Mouse (Mus musculus): ENCODE measurements around the gene Sirt2. TPM values are rescaled to one million over a fixed set of nuclear protein-coding genes. Genes with fewer than 3 reads are reported as not detected.

Gene Sirt2
- polyA plus RNA-seq, 1 experiment, result 96.2 TPM

- H3K4me1 ChIP-seq (ENCODE audit: control insufficient read depth, insufficient read depth, insufficient read length, low read length), result peaks cover 18% of the 10 kb centered on the region
- H3K27ac ChIP-seq (replicated peaks; ENCODE audit: low read depth, low read length), result no peak overlapping the region
- H3K4me3 ChIP-seq (ENCODE audit: insufficient read depth, low read depth, low read length), result no peak overlapping the region
These were observed 33.5 kb downstream of the Sirt2 start for GRCm38 (mm10) chr7:28799994-28800393.

GRCm38 (mm10) chr7:28801451-28801850 is 34.9 kb downstream of the Sirt2 start:
- peaks cover 16% of the 10 kb centered on the region for H3K4me1 ChIP-seq (ENCODE audit: control insufficient read depth, insufficient read depth, insufficient read length, low read length)
- no peak overlapping the region for H3K4me3 ChIP-seq (ENCODE audit: insufficient read depth, low read depth, low read length)
- H3K27ac ChIP-seq (replicated peaks; ENCODE audit: low read depth, low read length), result peak overlapping the region; percentile 98

GRCm38 (mm10) chr7:28801901-28802670 is 35.6 kb downstream of the Sirt2 start:
- H3K27ac ChIP-seq (replicated peaks; ENCODE audit: low read depth, low read length), result peak overlapping the region; percentile 98
- H3K4me3 ChIP-seq (ENCODE audit: insufficient read depth, low read depth, low read length), result peak overlapping the region; percentile 13; the same call in 1 of the 2 replicates
- H3K4me1 ChIP-seq (ENCODE audit: control insufficient read depth, insufficient read depth, insufficient read length, low read length), result peaks cover 15% of the 10 kb centered on the region

GRCm38 (mm10) chr7:28802846-28803588 is 36.5 kb downstream of the Sirt2 start:
- peaks cover 15% of the 10 kb centered on the region for H3K4me1 ChIP-seq (ENCODE audit: control insufficient read depth, insufficient read depth, insufficient read length, low read length)
- peak overlapping the region; percentile 98 for H3K27ac ChIP-seq (replicated peaks; ENCODE audit: low read depth, low read length)
- H3K4me3 ChIP-seq (ENCODE audit: insufficient read depth, low read depth, low read length), result no peak overlapping the region

GRCm38 (mm10) chr7:28803756-28804155 is 37.2 kb downstream of the Sirt2 start:
- Histone ChIP-seq H3K4me1 (ENCODE audit: control insufficient read depth, insufficient read depth, insufficient read length, low read length) (peaks cover 18% of the 10 kb centered on the region), H3K27ac (replicated peaks; ENCODE audit: low read depth, low read length) (peak overlapping the region; percentile 93), H3K4me3 (ENCODE audit: insufficient read depth, low read depth, low read length) (no peak overlapping the region)

- Histone ChIP-seq H3K4me3 (ENCODE audit: insufficient read depth, low read depth, low read length) (no peak overlapping the region), H3K4me1 (ENCODE audit: control insufficient read depth, insufficient read depth, insufficient read length, low read length) (peaks cover 11% of the 10 kb centered on the region), H3K27ac (replicated peaks; ENCODE audit: low read depth, low read length) (0 out of 2 replicates have a peak overlapping the region, but pooled peaks have one; percentile 14)
These were observed 40.3 kb downstream of the Sirt2 start for GRCm38 (mm10) chr7:28806869-28807268.

GRCm38 (mm10) chr7:28807641-28808220 is 41.2 kb downstream of the Sirt2 start:
- H3K4me1 ChIP-seq (ENCODE audit: control insufficient read depth, insufficient read depth, insufficient read length, low read length), result peaks cover 17% of the 10 kb centered on the region
- peak overlapping the region; percentile 99 for H3K27ac ChIP-seq (replicated peaks; ENCODE audit: low read depth, low read length)
- H3K4me3 ChIP-seq (ENCODE audit: insufficient read depth, low read depth, low read length), result peak overlapping the region; percentile 69

- H3K4me1 ChIP-seq (ENCODE audit: control insufficient read depth, insufficient read depth, insufficient read length, low read length), result peaks cover 16% of the 10 kb centered on the region
- peak within 1 kb of the TSS; percentile 71 for H3K4me3 ChIP-seq (ENCODE audit: insufficient read depth, low read depth, low read length)
- peak within 1 kb of the TSS; percentile 99 for H3K27ac ChIP-seq (replicated peaks; ENCODE audit: low read depth, low read length)
These were observed 41.8 kb downstream of the Sirt2 start, which contains the start of gene Hnrnpl for GRCm38 (mm10) chr7:28808221-28808941. Hnrnpl (plus strand) TSS chr7:28808541.

GRCm38 (mm10) chr7:28808957-28809393 is 42.4 kb downstream of the Sirt2 start:
- H3K4me1 ChIP-seq (ENCODE audit: control insufficient read depth, insufficient read depth, insufficient read length, low read length), result peaks cover 18% of the 10 kb centered on the region
- H3K27ac ChIP-seq (replicated peaks; ENCODE audit: low read depth, low read length), result peak overlapping the region; percentile 97
- peak overlapping the region; percentile 71 for H3K4me3 ChIP-seq (ENCODE audit: insufficient read depth, low read depth, low read length)

GRCm38 (mm10) chr7:28809401-28810089 is 43.0 kb downstream of the Sirt2 start:
- peak overlapping the region; percentile 71 for H3K4me3 ChIP-seq (ENCODE audit: insufficient read depth, low read depth, low read length)
- H3K4me1 ChIP-seq (ENCODE audit: control insufficient read depth, insufficient read depth, insufficient read length, low read length), result peaks cover 18% of the 10 kb centered on the region
- peak overlapping the region; percentile 97 for H3K27ac ChIP-seq (replicated peaks; ENCODE audit: low read depth, low read length)

- Histone ChIP-seq H3K4me1 (ENCODE audit: control insufficient read depth, insufficient read depth, insufficient read length, low read length) (peaks cover 20% of the 10 kb centered on the region), H3K4me3 (ENCODE audit: insufficient read depth, low read depth, low read length) (peak overlapping the region; percentile 75), H3K27ac (replicated peaks; ENCODE audit: low read depth, low read length) (peak overlapping the region; percentile 97)
These were observed 43.9 kb downstream of the Sirt2 start for GRCm38 (mm10) chr7:28810107-28811066.

- H3K4me3 ChIP-seq (ENCODE audit: insufficient read depth, low read depth, low read length), result peak overlapping the region; percentile 75
- H3K27ac ChIP-seq (replicated peaks; ENCODE audit: low read depth, low read length), result peak overlapping the region; percentile 92
- peaks cover 22% of the 10 kb centered on the region for H3K4me1 ChIP-seq (ENCODE audit: control insufficient read depth, insufficient read depth, insufficient read length, low read length)
These were observed 44.7 kb downstream of the Sirt2 start for GRCm38 (mm10) chr7:28811228-28811627.

GRCm38 (mm10) chr7:28811640-28812275 is 45.2 kb downstream of the Sirt2 start:
- Histone ChIP-seq H3K4me1 (ENCODE audit: control insufficient read depth, insufficient read depth, insufficient read length, low read length) (peaks cover 22% of the 10 kb centered on the region), H3K4me3 (ENCODE audit: insufficient read depth, low read depth, low read length) (peak overlapping the region; percentile 75), H3K27ac (replicated peaks; ENCODE audit: low read depth, low read length) (peak overlapping the region; percentile 92)
